Mouse (Mus musculus): ENCODE data around the gene Adamts4. TPM values are rescaled to one million over a fixed set of nuclear protein-coding genes. Genes with fewer than 3 reads are reported as not detected.

The Adamts4 gene
- polyA plus RNA-seq, 1 experiment from 2014 or later, result 9.2 TPM

GRCm38 (mm10) chr1:171221281-171222193 is 28.7 kb upstream of the Adamts4 start:
- Histone ChIP-seq H3K9ac (replicated peaks) (peak overlapping the region; percentile 43), H3K27me3 (no peaks in the 10 kb centered on the region), H3K4me3 (peak overlapping the region; percentile 56), H3K9me3 (no peaks in the 10 kb centered on the region), H3K36me3 (peaks cover 13% of the 10 kb centered on the region), H3K4me1 (peaks cover 16% of the 10 kb centered on the region), H3K4me2 (replicated peaks) (peak overlapping the region; percentile 82), H3K27ac (replicated peaks) (0 out of 2 replicates have a peak overlapping the region, but pooled peaks have one; percentile 46)
- WGBS, result 6% methylated on average over 22 of the region's 22 CpGs
- no peak for ATAC-seq (ENCODE audit: low FRiP score, low read depth)

- 3% methylated on average over 28 of the region's 28 CpGs for WGBS
- peak within 1 kb of the TSS; percentile 70 for H3K27ac ChIP-seq (replicated peaks)
- peak within 1 kb of the TSS; percentile 82 for H3K4me2 ChIP-seq (replicated peaks)
- H3K4me1 ChIP-seq, result peaks cover 16% of the 10 kb centered on the region
- ATAC-seq (ENCODE audit: low FRiP score, low read depth), result peak; percentile 96
- H3K27me3 ChIP-seq, result no peaks in the 10 kb centered on the region
- peak within 1 kb of the TSS; percentile 56 for H3K4me3 ChIP-seq
- no peaks in the 10 kb centered on the region for H3K9me3 ChIP-seq
- H3K36me3 ChIP-seq, result peaks cover 13% of the 10 kb centered on the region
- H3K9ac ChIP-seq (replicated peaks), result peak within 1 kb of the TSS; percentile 43
These were observed 27.7 kb upstream of the Adamts4 start, which contains the start of gene Tomm40l for GRCm38 (mm10) chr1:171222238-171223155. Gene Tomm40l, minus strand, starts transcription at chr1:171222514.

- Histone ChIP-seq H3K4me3 (peak overlapping the region; percentile 56), H3K9ac (replicated peaks) (no peak overlapping the region), H3K27ac (replicated peaks) (peak overlapping the region; percentile 70), H3K9me3 (no peaks in the 10 kb centered on the region), H3K4me2 (replicated peaks) (peak overlapping the region; percentile 82), H3K36me3 (peaks cover 13% of the 10 kb centered on the region), H3K27me3 (no peaks in the 10 kb centered on the region), H3K4me1 (peaks cover 16% of the 10 kb centered on the region)
- ATAC-seq (ENCODE audit: low FRiP score, low read depth), result no peak
- WGBS, result 80% methylated on average over 6 of the region's 6 CpGs
These were observed 27.1 kb upstream of the Adamts4 start for GRCm38 (mm10) chr1:171223168-171223567.

- Histone ChIP-seq H3K4me3 (no peak overlapping the region), H3K9me3 (no peaks in the 10 kb centered on the region), H3K9ac (replicated peaks) (no peak overlapping the region), H3K27me3 (no peaks in the 10 kb centered on the region), H3K4me2 (replicated peaks) (no peak overlapping the region), H3K36me3 (peaks cover 10% of the 10 kb centered on the region), H3K27ac (replicated peaks) (no peak overlapping the region), H3K4me1 (peaks cover 16% of the 10 kb centered on the region)
- 90% methylated on average over 2 of the region's 2 CpGs for WGBS
- ATAC-seq (ENCODE audit: low FRiP score, low read depth), result no peak
These were observed 26.4 kb upstream of the Adamts4 start for GRCm38 (mm10) chr1:171223796-171224195.

- no peak within 1 kb of the TSS for H3K27ac ChIP-seq (replicated peaks)
- peaks cover 21% of the 10 kb centered on the region for H3K4me1 ChIP-seq
- H3K9ac ChIP-seq (replicated peaks), result no peak within 1 kb of the TSS
- no peak for ATAC-seq (ENCODE audit: low FRiP score, low read depth)
- H3K9me3 ChIP-seq, result no peaks in the 10 kb centered on the region
- H3K4me2 ChIP-seq (replicated peaks), result no peak within 1 kb of the TSS
- no peak within 1 kb of the TSS for H3K4me3 ChIP-seq
- peaks cover 3% of the 10 kb centered on the region for H3K36me3 ChIP-seq
- H3K27me3 ChIP-seq, result no peaks in the 10 kb centered on the region
- WGBS, result 80% methylated on average over 5 of the region's 5 CpGs
These were observed 25.4 kb upstream of the Adamts4 start, which contains the start of gene Apoa2 for GRCm38 (mm10) chr1:171224857-171225256. Gene Apoa2, plus strand, starts transcription at chr1:171225054.

GRCm38 (mm10) chr1:171226780-171227179 is 23.4 kb upstream of the Adamts4 start:
- peaks cover 13% of the 10 kb centered on the region; the same call in 1 of the 2 replicates for H3K4me1 ChIP-seq

GRCm38 (mm10) chr1:171227879-171228278 is 22.3 kb upstream of the Adamts4 start:
- Histone ChIP-seq H3K27ac (replicated peaks) (no peak overlapping the region), H3K4me3 (no peak overlapping the region), H3K27me3 (no peaks in the 10 kb centered on the region), H3K9me3 (no peaks in the 10 kb centered on the region), H3K4me2 (replicated peaks) (no peak overlapping the region), H3K4me1 (peaks cover 8% of the 10 kb centered on the region; the same call in 1 of the 2 replicates), H3K36me3 (no peaks in the 10 kb centered on the region), H3K9ac (replicated peaks) (no peak overlapping the region)
- WGBS, result 86% methylated on average over 1 of the region's 1 CpGs
- ATAC-seq (ENCODE audit: low FRiP score, low read depth), result no peak

More at GRCm38 (mm10) chr1:171226780-171227179, 23.4 kb upstream of the Adamts4 start:
- no peaks in the 10 kb centered on the region for H3K9me3 ChIP-seq
- no peak overlapping the region for H3K27ac ChIP-seq (replicated peaks)
- no peaks in the 10 kb centered on the region for H3K36me3 ChIP-seq
- no peak for ATAC-seq (ENCODE audit: low FRiP score, low read depth)
- H3K27me3 ChIP-seq, result no peaks in the 10 kb centered on the region
- H3K9ac ChIP-seq (replicated peaks), result no peak overlapping the region
- WGBS, result 31% methylated on average over 4 of the region's 4 CpGs
- H3K4me2 ChIP-seq (replicated peaks), result no peak overlapping the region
- no peak overlapping the region for H3K4me3 ChIP-seq

- Histone ChIP-seq H3K27ac (replicated peaks) (no peak overlapping the region), H3K4me1 (peaks cover 8% of the 10 kb centered on the region; the same call in 1 of the 2 replicates), H3K9ac (replicated peaks) (no peak overlapping the region), H3K27me3 (no peaks in the 10 kb centered on the region), H3K9me3 (no peaks in the 10 kb centered on the region), H3K4me3 (no peak overlapping the region), H3K4me2 (replicated peaks) (no peak overlapping the region), H3K36me3 (peaks cover 14% of the 10 kb centered on the region)
- no peak for ATAC-seq (ENCODE audit: low FRiP score, low read depth)
- 28% methylated on average over 6 of the region's 6 CpGs for WGBS
These were observed 20.5 kb upstream of the Adamts4 start for GRCm38 (mm10) chr1:171229750-171230149.

GRCm38 (mm10) chr1:171230215-171230614 is 20.0 kb upstream of the Adamts4 start:
- Histone ChIP-seq H3K9ac (replicated peaks) (no peak overlapping the region), H3K4me3 (no peak overlapping the region), H3K27ac (replicated peaks) (no peak overlapping the region), H3K9me3 (no peaks in the 10 kb centered on the region), H3K4me1 (peaks cover 8% of the 10 kb centered on the region; the same call in 1 of the 2 replicates), H3K36me3 (peaks cover 19% of the 10 kb centered on the region), H3K27me3 (no peaks in the 10 kb centered on the region), H3K4me2 (replicated peaks) (no peak overlapping the region)
- no peak for ATAC-seq (ENCODE audit: low FRiP score, low read depth)
- 45% methylated on average over 3 of the region's 3 CpGs for WGBS

- Histone ChIP-seq H3K4me2 (replicated peaks) (no peak overlapping the region), H3K27ac (replicated peaks) (no peak overlapping the region), H3K9me3 (no peaks in the 10 kb centered on the region), H3K27me3 (no peaks in the 10 kb centered on the region), H3K4me1 (peaks cover 8% of the 10 kb centered on the region; the same call in 1 of the 2 replicates), H3K36me3 (peaks cover 34% of the 10 kb centered on the region), H3K9ac (replicated peaks) (no peak overlapping the region), H3K4me3 (no peak overlapping the region)
- no peak for ATAC-seq (ENCODE audit: low FRiP score, low read depth)
- 83% methylated on average over 4 of the region's 4 CpGs for WGBS
These were observed 18.4 kb upstream of the Adamts4 start for GRCm38 (mm10) chr1:171231844-171232243.

GRCm38 (mm10) chr1:171232348-171232747 is 17.9 kb upstream of the Adamts4 start:
- Histone ChIP-seq H3K27me3 (no peaks in the 10 kb centered on the region), H3K4me2 (replicated peaks) (no peak overlapping the region), H3K4me1 (peaks cover 8% of the 10 kb centered on the region; the same call in 1 of the 2 replicates), H3K4me3 (no peak overlapping the region), H3K36me3 (peaks cover 39% of the 10 kb centered on the region), H3K27ac (replicated peaks) (no peak overlapping the region), H3K9me3 (no peaks in the 10 kb centered on the region), H3K9ac (replicated peaks) (no peak overlapping the region)
- 83% methylated on average over 5 of the region's 5 CpGs for WGBS
- ATAC-seq (ENCODE audit: low FRiP score, low read depth), result no peak
